Mouse (Mus musculus) thymus, adult 2 months (tissue): ENCODE data around the gene Scd2.

ENCODE experiments used
- CTCF ChIP-seq: fragments of 200-500 bp; IDR thresholded peaks from 2 replicates; pipeline ENCODE4 v1.5.1; 2012; ENCODE audit warnings: mild to moderate bottlenecking, control low read depth, low read length, moderate library complexity, borderline replicate concordance; ENCODE audit not compliant: control insufficient read depth, poor library complexity, insufficient read depth; ENCODE audit errors: extremely low read depth
- POLR2A ChIP-seq: fragments of 200-500 bp; IDR thresholded peaks from 2 replicates; pipeline ENCODE4 v1.6.1; 2012; ENCODE audit warnings: mild to moderate bottlenecking, low read length, control low read depth, moderate library complexity; ENCODE audit not compliant: control insufficient read depth, poor library complexity, insufficient read depth; ENCODE audit errors: extremely low read depth

DNA sequence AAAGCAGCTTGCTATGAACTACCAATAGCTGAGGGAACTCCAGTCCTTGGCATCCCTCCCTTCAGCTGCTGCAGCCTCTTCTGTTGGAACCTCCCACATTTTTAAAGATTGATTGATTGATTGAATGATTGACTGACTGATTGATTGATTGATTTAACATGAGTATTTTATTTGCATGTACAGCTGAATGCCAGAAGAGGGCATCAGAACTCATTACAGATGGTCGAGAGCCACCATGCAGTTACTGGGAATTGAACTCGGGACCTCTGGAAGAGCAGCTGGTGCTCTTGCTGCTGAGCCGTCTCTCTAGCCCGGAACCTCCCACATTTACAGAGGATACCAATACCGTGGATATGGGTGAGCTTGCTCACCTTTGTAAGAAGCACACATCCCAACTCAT, 33.0 kb upstream of the Scd2 start:
- TF ChIP-seq CTCF (0 out of 2 replicates have a peak, but pooled peaks have one; percentile 16), POLR2A (no peak)
